Mouse (Mus musculus) MEL (cell line): ENCODE data around the gene Ttc39a. TPM values are rescaled to one million over a fixed set of nuclear protein-coding genes. Genes with fewer than 3 reads are reported as not detected.

Experiments used
- DNase-seq: peaks from one replicate; pipeline ENCODE4 v3.0.0; 2011; ENCODE audit warnings: low read depth, low spot score
- H3K27ac ChIP-seq: 2 replicates; pipeline ENCODE4 v1.5.1; 2012; ENCODE audit warnings: low read depth, mild to moderate bottlenecking, control low read depth, low read length, moderate library complexity; ENCODE audit not compliant: control insufficient read depth
- H3K27me3 ChIP-seq, 2 experiments: fragments of 150-350 bp in 1 of 2; sonication (generic) in 1 of 2; 2 replicates each; pipeline ENCODE4 v1.6.1; 2012; ENCODE audit warnings: low read length in 2 of 2, mild to moderate bottlenecking in 2 of 2, improper control_type of control experiment in 1 of 2, moderate library complexity in 1 of 2; ENCODE audit not compliant: insufficient read depth in 2 of 2, control insufficient read depth in 1 of 2
- H3K36me3 ChIP-seq, 2 experiments: 2 replicates each; pipeline ENCODE4 v1.6.1; 2012 to 2014; ENCODE audit warnings: low read length in 2 of 2, improper control_type of control experiment in 1 of 2, inconsistent platforms in 1 of 2, mild to moderate bottlenecking in 1 of 2; ENCODE audit not compliant: insufficient read depth in 2 of 2, control insufficient read depth in 1 of 2
- H3K4me1 ChIP-seq, 2 experiments: fragments of 150-350 bp in 1 of 2; sonication (generic) in 1 of 2; 2 replicates each; pipeline ENCODE4 v1.6.1; 2012; ENCODE audit warnings: low read length in 2 of 2, improper control_type of control experiment in 1 of 2, mild to moderate bottlenecking in 1 of 2; ENCODE audit not compliant: insufficient read depth in 2 of 2, control insufficient read depth in 1 of 2
- H3K4me3 ChIP-seq, 2 experiments: fragments of 150-350 bp in 1 of 2; sonication (generic) in 1 of 2; 2 replicates each; pipeline ENCODE4 v1.5.1; 2012; ENCODE audit warnings: low read depth in 2 of 2, low read length in 2 of 2, mild to moderate bottlenecking in 2 of 2, moderate library complexity in 2 of 2, control low read depth in 1 of 2, improper control_type of control experiment in 1 of 2; ENCODE audit not compliant: control insufficient read depth in 1 of 2, insufficient read depth in 1 of 2
- H3K79me2 ChIP-seq: 2 replicates; pipeline ENCODE4 v1.6.1; 2012; ENCODE audit warnings: mild to moderate bottlenecking, low read length, moderate library complexity; ENCODE audit not compliant: control insufficient read depth, poor library complexity, insufficient read depth
- H3K9ac ChIP-seq: 2 replicates; pipeline ENCODE4 v1.6.1; 2012; ENCODE audit warnings: low read depth, mild to moderate bottlenecking, control low read depth, low read length, moderate library complexity; ENCODE audit not compliant: control insufficient read depth, poor library complexity, severe bottlenecking
- H3K9me3 ChIP-seq: fragments of 150-350 bp; sonication (generic); replicated peaks from 2 replicates; pipeline ENCODE4 v1.6.1; 2012; ENCODE audit warnings: mild to moderate bottlenecking, low read length, improper control_type of control experiment, moderate library complexity; ENCODE audit not compliant: insufficient read depth
- ELF1 ChIP-seq: IDR thresholded peaks from 2 replicates; pipeline ENCODE4 v1.6.1; 2014; ENCODE audit warnings: low read depth, mild to moderate bottlenecking, inconsistent platforms, low read length, improper control_type of control experiment, moderate library complexity
- ETS1 ChIP-seq: IDR thresholded peaks from 2 replicates; pipeline ENCODE4 v1.6.1; 2012; ENCODE audit warnings: low read depth, mild to moderate bottlenecking, inconsistent platforms, low read length, improper control_type of control experiment, moderate library complexity
- GABPA ChIP-seq: IDR thresholded peaks from 2 replicates; pipeline ENCODE4 v1.6.1; 2012; ENCODE audit warnings: low read depth, mild to moderate bottlenecking, inconsistent platforms, low read length, improper control_type of control experiment, moderate library complexity
- GATA1 ChIP-seq: IDR thresholded peaks from 2 replicates; pipeline ENCODE4 v1.6.1; 2011; ENCODE audit warnings: low read depth, low read length, improper control_type of control experiment
- HCFC1 ChIP-seq: IDR thresholded peaks from 2 replicates; pipeline ENCODE4 v1.6.1; 2012; ENCODE audit warnings: low read depth, mild to moderate bottlenecking, inconsistent platforms, low read length, improper control_type of control experiment, moderate library complexity
- JUND ChIP-seq: IDR thresholded peaks from 2 replicates; pipeline ENCODE4 v1.6.1; 2011; ENCODE audit warnings: low read depth, mild to moderate bottlenecking, improper control_type of control experiment, low read length
- KAT2A ChIP-seq: conservative IDR thresholded peaks from 2 replicates; pipeline ENCODE4 v1.6.1; 2012; ENCODE audit warnings: low read depth, low read length, improper control_type of control experiment, inconsistent platforms
- MAFK ChIP-seq: IDR thresholded peaks from 2 replicates; pipeline ENCODE4 v1.6.1; 2011; ENCODE audit warnings: low read depth, mild to moderate bottlenecking, low read length, improper control_type of control experiment, borderline replicate concordance
- MAZ ChIP-seq: IDR thresholded peaks from 2 replicates; pipeline ENCODE4 v1.6.1; 2012; ENCODE audit warnings: low read depth, mild to moderate bottlenecking, inconsistent platforms, low read length, improper control_type of control experiment
- MEF2A ChIP-seq: IDR thresholded peaks from 2 replicates; pipeline ENCODE4 v1.6.1; 2014; ENCODE audit warnings: low read depth, mild to moderate bottlenecking, inconsistent platforms, low read length, improper control_type of control experiment; ENCODE audit not compliant: poor library complexity, insufficient replicate concordance, severe bottlenecking; ENCODE audit errors: extremely low read depth
- MXI1 ChIP-seq: IDR thresholded peaks from 2 replicates; pipeline ENCODE4 v1.6.1; 2011; ENCODE audit warnings: mild to moderate bottlenecking, low read depth, low read length, improper control_type of control experiment
- MYC ChIP-seq: IDR thresholded peaks from 2 replicates; pipeline ENCODE4 v1.6.1; 2011; ENCODE audit warnings: low read depth, mild to moderate bottlenecking, low read length, improper control_type of control experiment, moderate library complexity
- NELFE ChIP-seq: IDR thresholded peaks from 2 replicates; pipeline ENCODE4 v1.6.1; 2011; ENCODE audit warnings: low read depth, low read length, improper control_type of control experiment
- NRF1 ChIP-seq: IDR thresholded peaks from 2 replicates; pipeline ENCODE4 v1.6.1; 2014; ENCODE audit warnings: low read depth, mild to moderate bottlenecking, inconsistent platforms, low read length, improper control_type of control experiment, moderate library complexity; ENCODE audit not compliant: poor library complexity, insufficient read depth, severe bottlenecking
- POLR2A ChIP-seq, 2 experiments: IDR thresholded peaks; 2 replicates each; pipeline ENCODE4 v1.6.1; 2011 to 2012; ENCODE audit warnings: low read length in 2 of 2, mild to moderate bottlenecking in 2 of 2, control low read depth in 1 of 2, improper control_type of control experiment in 1 of 2, low read depth in 1 of 2, moderate library complexity in 1 of 2; ENCODE audit not compliant: control insufficient read depth in 1 of 2, insufficient read depth in 1 of 2, poor library complexity in 1 of 2
- RCOR1 ChIP-seq: IDR thresholded peaks from 2 replicates; pipeline ENCODE4 v1.6.1; 2012; ENCODE audit warnings: low read depth, mild to moderate bottlenecking, inconsistent platforms, low read length, improper control_type of control experiment
- SMC3 ChIP-seq: IDR thresholded peaks from 2 replicates; pipeline ENCODE4 v1.6.1; 2011; ENCODE audit warnings: low read depth, low read length, improper control_type of control experiment
- TAL1 ChIP-seq: IDR thresholded peaks from 2 replicates; pipeline ENCODE4 v1.6.1; 2012; ENCODE audit warnings: mild to moderate bottlenecking, inconsistent platforms, low read length, moderate library complexity, mixed read lengths
- TCF12 ChIP-seq: IDR thresholded peaks from 2 replicates; pipeline ENCODE4 v1.6.1; 2014; ENCODE audit warnings: low read depth, mild to moderate bottlenecking, inconsistent platforms, low read length, improper control_type of control experiment, moderate library complexity
- USF1 ChIP-seq: IDR thresholded peaks from 2 replicates; pipeline ENCODE4 v1.6.1; 2014; ENCODE audit warnings: low read depth, mild to moderate bottlenecking, inconsistent platforms, low read length, improper control_type of control experiment, moderate library complexity
- ZC3H11A ChIP-seq: IDR thresholded peaks from 2 replicates; pipeline ENCODE4 v1.6.1; 2012; ENCODE audit warnings: low read depth, mild to moderate bottlenecking, inconsistent platforms, low read length, improper control_type of control experiment
- ZMIZ1 ChIP-seq: IDR thresholded peaks from 2 replicates; pipeline ENCODE4 v1.6.1; 2012; ENCODE audit warnings: low read depth, mild to moderate bottlenecking, inconsistent platforms, low read length, improper control_type of control experiment, moderate library complexity
- polyA plus RNA-seq, 2 experiments: library from polyadenylated mRNA; stranded (reverse) in 1 of 2; unstranded in 1 of 2; fragments of >175 nt in 1 of 2; fragments of >200 nt in 1 of 2; gene quantifications; 2 replicates each; pipeline versions ENCODE4 v1.2.1 to v1.2.4; 2012; ENCODE audit warnings: low replicate concordance in 2 of 2, low read depth in 1 of 2; ENCODE audit not compliant: insufficient read length in 2 of 2, insufficient read depth in 1 of 2, missing spikeins in 1 of 2
- total RNA-seq: library from RNA; depleted of rRNA; stranded (reverse); fragments of 300-350 nt; gene quantifications from 2 replicates; pipeline ENCODE4 v1.2.3, GENCODE M21; 2012

Ttc39a gene
- total and polyA plus RNA-seq, 3 experiments: 2.8 to 4.2 TPM; not detected in 1

- H3K4me3 ChIP-seq: no peak overlapping the region
- no peak overlapping the region for H3K9ac ChIP-seq
- H3K79me2 ChIP-seq: peaks cover 33% of the 10 kb centered on the region
- H3K4me1 ChIP-seq: peaks cover 3 to 9% of the 10 kb centered on the region in 2 experiments
- no peaks in the 10 kb centered on the region for H3K27me3 ChIP-seq
- peaks cover 4 to 35% of the 10 kb centered on the region in 2 experiments for H3K36me3 ChIP-seq
- no peak overlapping the region for H3K27ac ChIP-seq
- no peak for DNase-seq
- H3K9me3 ChIP-seq: no peaks in the 10 kb centered on the region
- TF ChIP-seq JUND (no peak), POLR2A (IDR thresholded peaks at IDR 0.05; ENCODE audit: control insufficient read depth in 1 of 2, insufficient read depth in 1 of 2, low read depth in 1 of 2, low read length in 2 of 2, poor library complexity in 1 of 2) (no peak), ZMIZ1 (no peak), TCF12 (no peak), ETS1 (no peak), RCOR1 (no peak), SMC3 (no peak), MAFK (no peak), MYC (no peak), NELFE (no peak), GATA1 (no peak), TAL1 (no peak), USF1 (no peak), MXI1 (no peak), ELF1 (no peak), ZC3H11A (no peak), HCFC1 (no peak)
Observed at GRCm38 (mm10) chr4:109467687-109468086, 61.3 kb downstream of the Ttc39a start.

- TF ChIP-seq MAZ (no peak), GABPA (peak; percentile 63; the same call in 1 of the 2 replicates), KAT2A (no peak), MEF2A (no peak), NRF1 (no peak), TAL1 (no peak), ZC3H11A (no peak)
- H3K4me3 ChIP-seq: no peak overlapping the region
- no peaks in the 10 kb centered on the region for H3K9me3 ChIP-seq
- peak; percentile 36 for DNase-seq
- peaks cover 50% of the 10 kb centered on the region for H3K79me2 ChIP-seq
- peaks cover 0 to 46% of the 10 kb centered on the region in 2 experiments; a peak in 3 of 4 replicates for H3K36me3 ChIP-seq
- H3K4me1 ChIP-seq: peaks cover 12 to 13% of the 10 kb centered on the region in 2 experiments
- H3K27me3 ChIP-seq: no peaks in the 10 kb centered on the region
- no peak overlapping the region for H3K9ac ChIP-seq
- H3K27ac ChIP-seq: no peak overlapping the region
Observed at GRCm38 (mm10) chr4:109471606-109472005, 65.2 kb downstream of the Ttc39a start.
